Mouse (Mus musculus) T-cell, adult 66 days (primary cell): ENCODE measurements around the gene Gpc5. TPM values are rescaled to one million over a fixed set of nuclear protein-coding genes. Genes with fewer than 3 reads are reported as not detected.

Experiments
- total RNA-seq, 2 experiments: library from RNA; stranded (reverse); gene quantifications; 3 replicates in 1 of 2; 4 replicates in 1 of 2; pipeline ENCODE4 v1.2.4; 2023

The Gpc5 gene
- not detected for total RNA-seq

GRCm38 (mm10) chr14:115092081-115092480 lies at the start of gene Gpc5:
Gene Gpc5, plus strand, starts transcription at chr14:115092215.

